Mouse (Mus musculus) layer of hippocampus, adult 9-11 months (tissue): Measurements from ENCODE around the gene Bcam.

Experiments
- DNase-seq: peaks from one replicate; pipeline ENCODE4 v3.0.0; 2022

Gene Bcam

GRCm38 (mm10) chr7:19784764-19785535, 14.1 kb upstream of the Bcam start:
- DNase-seq = no peak

GRCm38 (mm10) chr7:19783630-19784029, 12.8 kb upstream of the Bcam start:
- DNase-seq = no peak

DNA sequence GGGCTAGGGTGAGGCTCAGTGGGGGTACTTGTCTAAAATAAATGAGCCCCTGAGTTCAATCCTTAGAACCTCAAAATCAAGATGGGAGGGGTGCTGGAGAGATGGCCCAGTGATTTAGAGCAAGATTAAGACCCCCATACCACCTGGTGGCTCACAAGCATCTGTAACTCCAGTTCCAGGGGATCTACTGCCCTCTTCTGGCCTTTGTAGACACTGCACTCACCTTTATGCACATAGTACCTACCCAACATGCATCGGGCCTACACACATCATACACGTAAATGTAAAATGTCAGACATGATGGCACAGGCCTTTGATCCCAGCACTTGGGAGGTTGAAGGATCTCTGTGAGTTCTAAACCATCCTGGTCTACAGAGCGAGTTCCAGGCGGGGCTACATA, 11.8 kb upstream of the Bcam start:
- no peak for DNase-seq

- no peak for DNase-seq
Observed at GRCm38 (mm10) chr7:19781741-19782140, 10.9 kb upstream of the Bcam start.

DNA sequence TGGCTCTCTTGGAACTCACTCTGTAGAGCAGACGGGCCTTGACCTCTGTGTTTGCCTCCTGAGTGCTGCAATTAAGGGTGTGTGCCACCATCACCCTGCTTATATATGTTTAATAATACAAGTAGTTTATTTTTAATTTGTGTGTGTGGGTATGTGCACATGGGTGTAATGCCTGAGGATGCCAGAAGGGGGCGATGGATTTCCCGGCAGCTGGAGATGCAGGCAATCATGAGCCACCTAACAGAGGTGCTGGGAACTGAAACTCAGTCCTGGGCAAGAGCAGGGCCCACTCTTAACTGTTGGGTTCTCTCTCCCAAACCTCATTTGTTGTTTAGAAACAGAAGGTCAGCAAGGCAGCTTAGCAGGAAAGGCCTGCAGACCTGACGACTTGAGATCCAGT, 9.1 kb upstream of the Bcam start:
- DNase-seq = no peak

- no peak for DNase-seq
Observed at GRCm38 (mm10) chr7:19778645-19779044, 7.8 kb upstream of the Bcam start.

- no peak for DNase-seq
Observed at GRCm38 (mm10) chr7:19777049-19777723, 6.4 kb upstream of the Bcam start.

DNA sequence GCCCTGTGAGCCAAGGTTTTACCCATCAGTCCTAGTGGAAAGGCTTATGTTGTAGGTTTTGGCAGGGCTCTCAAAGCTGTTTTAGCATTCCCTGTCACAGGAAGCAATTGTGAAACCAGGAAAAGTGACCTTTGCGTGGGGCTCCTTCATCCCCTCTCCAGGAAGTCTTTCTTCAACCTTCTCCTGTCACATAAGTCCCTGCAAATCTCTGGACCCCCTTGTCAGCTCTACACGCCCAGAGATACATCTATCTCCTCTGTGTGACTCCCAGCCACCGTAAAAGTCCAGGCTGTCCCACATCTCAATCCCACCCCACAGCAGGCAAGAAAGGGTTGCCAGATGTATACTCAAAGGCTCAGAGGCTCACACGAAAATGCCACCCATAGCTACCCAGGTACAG, 866 bp upstream of the Bcam start:
- no peak for DNase-seq

GRCm38 (mm10) chr7:19770375-19770754, 451 bp downstream of the Bcam start:
- DNase-seq = no peak

DNA sequence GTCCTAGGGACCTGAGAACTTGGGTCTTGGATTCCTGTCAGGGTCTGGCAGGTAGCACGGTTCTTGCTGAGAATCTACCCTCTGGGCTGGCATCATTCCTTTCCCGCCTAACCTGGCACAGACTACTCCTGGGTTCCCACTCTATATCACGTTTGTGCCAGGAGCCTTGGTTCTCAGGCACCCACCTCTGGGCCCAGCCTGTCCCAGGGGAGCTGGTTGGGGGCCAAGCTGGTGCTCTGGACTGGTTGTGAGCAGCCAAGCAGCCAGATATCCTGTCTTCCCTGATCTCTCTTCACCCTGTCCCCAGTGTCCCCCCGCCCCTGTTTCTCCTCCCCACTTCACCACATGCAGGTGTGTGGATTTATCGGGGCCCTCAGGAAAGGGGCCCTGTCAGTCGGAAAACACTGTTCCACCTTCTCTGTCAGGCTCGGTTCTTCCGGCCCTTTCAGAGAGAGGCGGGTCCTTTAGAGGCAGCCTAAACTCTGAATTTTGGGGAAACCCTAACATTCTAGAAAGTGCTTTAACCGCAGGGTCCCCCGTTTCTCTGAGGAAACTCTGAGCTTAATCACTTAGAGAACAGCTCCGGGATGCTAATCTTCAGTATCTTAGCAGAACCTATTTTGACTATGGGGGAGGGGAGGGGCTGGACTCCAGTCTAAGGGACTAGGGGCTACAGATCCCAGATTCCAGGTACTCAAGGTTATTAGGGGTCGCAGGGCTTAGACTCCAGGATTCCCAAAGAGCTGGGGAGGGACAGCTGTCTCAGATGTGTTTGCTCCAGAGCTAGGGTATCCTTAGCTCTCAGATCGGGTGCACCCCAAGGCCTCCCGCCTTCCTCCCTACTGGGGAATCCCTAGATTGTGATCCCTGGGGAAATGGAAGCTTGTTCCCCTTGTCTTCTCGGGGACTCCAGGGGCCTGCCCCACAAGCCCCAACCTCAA, 1.1 kb downstream of the Bcam start:
- DNase-seq = no peak

DNA sequence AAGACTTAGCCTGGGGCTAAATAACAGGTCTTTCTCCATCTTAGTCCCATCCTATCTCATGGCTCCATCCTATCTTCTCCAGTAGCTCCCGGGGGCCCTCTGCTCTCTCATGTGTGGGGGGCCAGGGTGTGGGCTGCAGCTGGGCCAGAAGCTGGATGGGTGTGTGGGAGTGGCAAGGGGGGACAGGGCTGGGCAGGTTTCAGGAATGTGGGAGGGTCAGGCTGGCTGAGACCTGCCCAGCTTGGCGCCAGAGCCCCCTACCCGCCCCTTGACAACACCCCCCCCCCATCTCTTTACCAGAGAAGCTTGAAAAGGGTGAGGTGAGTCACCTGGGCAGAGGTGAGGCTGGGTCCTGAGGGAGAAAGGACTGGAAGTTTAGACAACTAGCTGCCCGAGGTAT, 1.8 kb downstream of the Bcam start:
- no peak for DNase-seq

DNA sequence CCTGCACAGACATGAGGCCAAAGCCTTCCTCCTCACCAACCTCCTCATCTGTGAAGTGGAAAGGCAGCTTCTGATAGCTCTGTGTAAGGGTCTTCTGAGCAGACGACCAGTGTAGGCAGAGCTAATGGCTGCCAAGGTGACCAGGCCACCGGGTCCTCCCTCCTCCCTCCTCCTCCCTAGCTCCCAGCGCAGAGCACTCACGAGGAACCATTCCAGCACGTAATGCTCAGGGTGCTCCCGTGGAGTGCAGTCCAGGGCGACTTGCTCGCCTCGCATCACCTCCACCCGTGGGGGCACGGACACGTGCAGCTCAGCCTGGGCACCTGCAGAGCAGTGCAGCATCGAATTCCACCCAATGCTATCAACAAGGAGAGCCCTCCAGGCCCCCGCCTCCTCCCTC, 2.6 kb downstream of the Bcam start:
- DNase-seq = no peak

- no peak for DNase-seq
Observed at GRCm38 (mm10) chr7:19764581-19764980, 6.2 kb downstream of the Bcam start.

DNA sequence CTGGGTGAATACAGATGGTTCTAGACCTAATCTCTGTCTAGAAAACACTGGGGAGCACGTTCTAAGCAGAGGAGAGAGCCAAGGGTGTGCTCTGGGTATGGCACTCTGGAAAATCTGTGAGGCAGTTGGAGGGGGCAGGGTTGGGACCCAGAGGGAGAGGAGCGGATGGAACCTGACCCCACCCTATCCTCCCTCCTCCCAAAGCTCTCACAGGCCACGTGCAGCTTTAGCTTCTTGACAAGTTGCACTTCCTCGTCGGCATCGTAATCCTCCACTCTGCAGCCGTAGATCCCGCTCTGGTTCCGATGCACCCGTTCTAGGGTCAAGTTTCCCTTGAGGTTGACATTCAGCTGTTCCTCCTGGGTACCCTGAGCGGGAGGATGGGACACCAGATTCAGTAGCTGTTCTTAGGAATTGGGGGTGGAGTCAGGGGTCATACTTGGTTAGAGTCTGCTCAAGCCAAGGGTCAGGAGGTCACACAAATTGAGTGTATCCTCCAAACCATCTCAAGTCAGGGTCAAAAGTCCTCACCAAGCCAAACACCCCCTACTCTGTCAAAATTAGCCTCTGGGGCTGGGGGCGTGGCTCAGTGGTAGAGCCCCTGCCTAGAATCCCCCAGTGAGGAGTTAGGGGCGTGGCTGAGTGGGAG, 6.9 kb downstream of the Bcam start:
- no peak for DNase-seq

DNA sequence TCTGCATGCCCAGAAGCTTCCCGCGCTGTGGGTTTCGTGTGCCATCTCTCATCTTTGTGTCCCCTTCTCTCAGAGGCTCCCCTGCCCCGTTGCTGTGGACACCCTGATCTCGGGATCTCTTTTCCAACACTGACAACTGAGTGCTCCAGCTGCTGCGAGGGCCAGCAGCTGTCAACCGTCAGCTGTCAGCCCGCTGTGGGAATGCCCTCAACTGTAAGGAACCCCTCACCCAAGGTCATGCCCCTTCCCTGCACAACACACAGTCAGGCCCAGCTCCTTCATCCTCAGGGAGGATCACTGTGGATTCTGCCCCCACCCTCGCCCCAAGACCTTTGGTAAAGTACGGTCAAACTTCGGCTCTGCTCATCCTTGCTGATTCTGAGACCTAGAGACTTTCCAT, 8.5 kb downstream of the Bcam start:
- no peak for DNase-seq

DNA sequence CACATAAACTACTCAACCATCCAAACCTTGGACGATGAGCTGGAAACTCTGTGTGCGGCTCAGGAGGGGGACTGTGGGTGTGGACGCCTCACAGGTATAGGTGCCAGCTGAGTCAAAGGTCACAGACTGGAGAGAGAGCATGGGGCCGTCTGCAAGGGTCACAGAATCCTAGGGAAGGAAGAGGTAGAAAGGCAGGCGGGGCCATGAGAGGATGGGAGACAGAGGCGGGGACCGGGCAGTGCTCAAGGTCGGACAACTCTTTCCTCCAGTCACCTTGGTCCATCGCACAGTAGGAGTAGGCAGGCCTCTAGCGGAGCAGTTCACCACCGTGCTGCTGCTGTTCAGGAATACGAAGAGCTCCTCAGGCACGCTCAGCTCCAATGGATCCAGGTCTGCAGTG, 10.8 kb downstream of the Bcam start:
- no peak for DNase-seq

DNA sequence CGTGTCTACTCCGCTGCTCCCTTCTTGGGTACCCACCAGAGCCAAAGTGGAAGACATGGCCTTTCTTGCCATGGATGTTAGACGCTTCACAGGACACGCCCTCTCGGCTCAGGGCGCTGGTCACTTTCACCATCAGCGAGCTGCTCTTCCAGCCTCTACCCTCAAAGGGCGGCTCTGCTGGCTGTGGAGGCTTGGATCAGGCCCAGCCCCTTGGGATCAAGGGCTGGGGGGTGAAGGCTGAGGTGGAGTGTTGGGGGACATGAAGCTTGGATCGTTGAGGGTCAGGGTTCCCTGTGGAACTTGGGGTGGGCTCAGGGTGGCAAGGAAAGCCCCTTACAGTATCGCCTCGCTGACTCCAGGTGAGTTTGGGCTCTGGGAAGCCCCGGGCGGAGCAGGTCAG, 12.2 kb downstream of the Bcam start:
- no peak for DNase-seq

DNA sequence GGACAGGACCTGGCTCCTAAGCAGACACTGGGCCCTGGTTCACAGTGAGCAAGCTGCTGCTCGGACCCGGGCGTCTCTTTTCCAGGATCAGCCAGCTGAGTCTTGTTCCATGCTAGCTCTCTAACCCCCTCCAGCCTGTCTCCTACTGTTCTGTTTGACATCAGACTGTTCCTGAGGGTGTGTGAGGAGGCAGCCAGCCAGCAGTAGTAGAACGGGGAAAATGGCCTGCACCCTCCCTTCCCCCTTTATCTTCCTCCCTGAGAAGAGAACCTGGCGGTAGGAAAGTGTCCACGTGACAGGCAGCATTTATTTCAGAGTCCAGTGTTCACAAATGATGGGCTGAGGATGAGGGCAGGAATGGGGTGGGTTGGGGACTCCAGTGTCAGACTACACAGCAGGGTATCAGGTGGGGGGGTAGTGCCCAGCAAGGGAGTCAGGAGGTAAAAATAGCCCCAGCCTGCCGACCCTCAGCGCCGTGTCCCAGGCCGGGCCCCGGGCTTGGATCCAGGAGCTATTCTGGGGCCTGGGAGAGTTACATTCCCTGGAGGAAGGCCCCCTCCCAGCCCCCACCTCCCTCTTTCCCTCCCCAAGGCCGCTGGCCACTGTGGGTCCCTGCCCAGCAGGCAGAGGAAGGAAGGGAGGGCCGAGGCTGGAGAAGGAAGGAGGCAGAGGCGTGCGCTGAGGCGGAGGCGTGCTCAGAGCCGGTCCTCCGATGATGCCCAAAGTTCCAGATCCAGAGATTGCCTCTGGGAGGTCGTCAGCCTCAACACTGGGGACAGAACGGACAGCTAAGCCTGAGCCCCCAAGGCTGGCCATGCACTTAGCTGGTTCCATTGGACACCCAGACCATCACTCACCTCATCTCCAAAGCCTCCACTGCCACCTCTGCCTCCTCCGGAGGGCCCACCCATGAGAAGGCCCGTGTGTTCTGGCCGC, 14.7 kb downstream of the Bcam start:
- DNase-seq = no peak

DNA sequence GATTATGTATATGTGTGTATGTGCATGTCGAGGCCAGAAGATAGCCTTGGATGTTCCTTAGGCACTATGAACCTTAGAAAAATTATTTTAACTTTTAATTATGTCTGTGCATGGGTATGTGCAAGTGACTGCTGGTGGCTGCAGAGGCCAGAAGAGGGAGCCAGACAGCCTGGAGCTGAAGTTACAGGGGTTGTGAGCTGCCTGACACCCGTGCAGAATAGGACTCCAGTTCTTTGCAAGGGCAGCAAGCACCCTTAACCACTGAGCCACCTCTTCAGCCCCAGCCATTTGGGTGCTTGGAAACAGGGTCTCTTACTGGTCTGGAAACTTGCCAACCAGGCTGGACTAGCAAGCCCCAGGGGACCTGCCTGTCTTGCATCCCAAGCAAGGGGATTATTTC, 15.8 kb downstream of the Bcam start:
- DNase-seq = no peak

GRCm38 (mm10) chr7:19754065-19754464, 16.8 kb downstream of the Bcam start:
- DNase-seq = no peak

GRCm38 (mm10) chr7:19753587-19753986, 17.2 kb downstream of the Bcam start:
- DNase-seq = no peak

DNA sequence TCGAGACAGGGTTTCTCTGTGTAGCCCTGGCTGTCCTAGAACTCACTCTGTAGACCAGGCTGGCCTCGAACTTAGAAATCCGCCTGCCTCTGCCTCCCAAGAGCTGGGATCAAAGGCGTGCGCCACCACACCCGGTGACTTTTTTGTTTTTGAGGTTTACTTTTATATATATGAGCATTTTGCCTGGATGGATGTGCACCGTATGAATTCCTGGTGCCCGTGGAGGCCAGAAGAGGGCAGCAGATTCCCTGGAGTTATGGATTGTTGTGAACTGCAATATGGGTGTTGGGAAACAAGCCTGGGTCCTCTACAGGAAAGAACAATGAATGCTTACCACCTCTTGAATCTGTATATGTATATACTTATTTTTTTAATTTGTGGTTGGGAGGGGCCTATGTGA, 18.2 kb downstream of the Bcam start:
- DNase-seq = no peak
